Mouse (Mus musculus) lung, postnatal 0 days (tissue): ENCODE results near the gene Sparcl1. TPM values are rescaled to one million over a fixed set of nuclear protein-coding genes. Genes with fewer than 3 reads are reported as not detected.
A peak's percentile ranks its signal among the peaks of the same experiment; 100 is the strongest.

Experiments used
- ATAC-seq: fragments of 200-750 bp; cut with Nextera tagmentation; 2 replicates; pipeline ENCODE4 v1.8.0; 2017; ENCODE audit warnings: moderate library complexity
- DNase-seq: peaks from one replicate; pipeline ENCODE4 v3.0.0-alpha.2; 2016; ENCODE audit warnings: low spot score
- H3K27ac ChIP-seq: fragments of 300-500 bp; sonication (generic); 2 replicates; pipeline ENCODE4 v1.5.1; 2014; ENCODE audit warnings: antibody characterized with exemption, mild to moderate bottlenecking, low read length, mixed read lengths
- H3K27me3 ChIP-seq: fragments of 300-500 bp; sonication (generic); replicated peaks from 2 replicates; pipeline ENCODE4 v1.6.1; 2014; ENCODE audit warnings: low read length, mixed read lengths; ENCODE audit not compliant: insufficient read depth
- H3K36me3 ChIP-seq: fragments of 300-500 bp; sonication (generic); 2 replicates; pipeline ENCODE4 v1.6.1; 2014; ENCODE audit warnings: low read length, mixed read lengths; ENCODE audit not compliant: insufficient read depth
- H3K4me1 ChIP-seq: fragments of 300-500 bp; sonication (generic); 2 replicates; pipeline ENCODE4 v1.6.1; 2014; ENCODE audit warnings: antibody characterized with exemption, low read depth, low read length, mixed read lengths; ENCODE audit not compliant: insufficient read depth
- H3K4me2 ChIP-seq: fragments of 300-500 bp; sonication (generic); replicated peaks from 2 replicates; pipeline ENCODE4 v1.6.1; 2014; ENCODE audit warnings: low read depth, mild to moderate bottlenecking, low read length, moderate library complexity, mixed read lengths
- H3K4me3 ChIP-seq: fragments of 300-500 bp; sonication (generic); 2 replicates; pipeline ENCODE4 v1.5.1; 2014; ENCODE audit warnings: low read depth, low read length
- H3K9ac ChIP-seq: fragments of 300-500 bp; sonication (generic); replicated peaks from 2 replicates; pipeline ENCODE4 v1.6.1; 2014; ENCODE audit warnings: low read depth, mild to moderate bottlenecking
- H3K9me3 ChIP-seq: fragments of 300-500 bp; sonication (generic); 2 replicates; pipeline ENCODE4 v1.6.1; 2016; ENCODE audit warnings: low read length, mixed read lengths
- CTCF ChIP-seq: IDR thresholded peaks from 2 replicates; pipeline ENCODE4 v1.5.1; 2016; ENCODE audit warnings: antibody characterized with exemption, mild to moderate bottlenecking
- EP300 ChIP-seq: IDR thresholded peaks from 2 replicates; pipeline ENCODE4 v1.6.1; 2016; ENCODE audit warnings: antibody characterized with exemption, mild to moderate bottlenecking, control low read depth
- WGBS: fragments of 180-500 bp; shearing (Covaris S2); extraction: QIAGEN DNeasy Blood & Tissue Kit; methylation state at CpG from one replicate; pipeline ENCODE4 v1.1.7; 2014; 5-methylcytosine and 5-hydroxymethylcytosine counted together
- polyA plus RNA-seq: library from polyadenylated mRNA; unstranded; fragments of >200 nt; fragmentation: Nextera tagmentation; extraction: Ambion mirVana; gene quantifications from 2 replicates; pipeline ENCODE4 v1.2.1, GENCODE M21; 2015

The Sparcl1 gene
- polyA plus RNA-seq = 285 and 301 TPM in 2 replicates

GRCm38 (mm10) chr5:104113491-104114172 is at the start of gene Sparcl1:
TSS of gene Sparcl1 (minus strand) at chr5:104113733.
- peak within 1 kb of the TSS; percentile 56 for H3K4me2 ChIP-seq
- ATAC-seq (peak; percentile 32), DNase-seq (peak; percentile 67)

GRCm38 (mm10) chr5:104161390-104161789 is 47.9 kb upstream of the Sparcl1 start:
- Histone ChIP-seq H3K36me3 (no peaks in the 10 kb centered on the region), H3K4me1 (no peaks in the 10 kb centered on the region), H3K9me3 (no peaks in the 10 kb centered on the region), H3K4me2 (no peak overlapping the region), H3K4me3 (no peak overlapping the region), H3K27ac (no peak overlapping the region), H3K27me3 (no peaks in the 10 kb centered on the region), H3K9ac (no peak overlapping the region)
- DNase-seq = peak; percentile 64
- 34% methylated on average over 1 of the region's 1 CpGs for WGBS
- no peak for TF ChIP-seq CTCF
- TF ChIP-seq EP300 = no peak
- ATAC-seq = peak; percentile 67

More at GRCm38 (mm10) chr5:104113491-104114172, at the start of gene Sparcl1:
- 27% methylated on average over 15 of the region's 15 CpGs for WGBS
- peak within 1 kb of the TSS; percentile 35 for H3K4me3 ChIP-seq
- H3K9ac ChIP-seq = peak within 1 kb of the TSS; percentile 35
- H3K9me3 ChIP-seq = no peaks in the 10 kb centered on the region
- TF ChIP-seq CTCF (no peak), EP300 (0 out of 2 replicates have a peak, but pooled peaks have one; percentile 14)
- H3K36me3 ChIP-seq = no peaks in the 10 kb centered on the region
- H3K27ac ChIP-seq = peak within 1 kb of the TSS; percentile 90
- no peaks in the 10 kb centered on the region for H3K27me3 ChIP-seq
- peaks cover 14% of the 10 kb centered on the region; the same call in 1 of the 2 replicates for H3K4me1 ChIP-seq

GRCm38 (mm10) chr5:104160581-104160980 is 47.0 kb upstream of the Sparcl1 start:
- ATAC-seq (no peak), DNase-seq (no peak)
- TF ChIP-seq EP300 = no peak
- no peak for TF ChIP-seq CTCF
- no peaks in the 10 kb centered on the region for H3K27me3 ChIP-seq
- no peaks in the 10 kb centered on the region for H3K4me1 ChIP-seq
- H3K27ac ChIP-seq = no peak overlapping the region
- no peaks in the 10 kb centered on the region for H3K9me3 ChIP-seq
- H3K9ac ChIP-seq = no peak overlapping the region
- no peaks in the 10 kb centered on the region for H3K36me3 ChIP-seq
- H3K4me3 ChIP-seq = no peak overlapping the region
- no peak overlapping the region for H3K4me2 ChIP-seq
- 63% methylated on average over 3 of the region's 3 CpGs for WGBS

- Histone ChIP-seq H3K4me2 (no peak overlapping the region), H3K4me1 (no peaks in the 10 kb centered on the region), H3K4me3 (no peak overlapping the region), H3K36me3 (no peaks in the 10 kb centered on the region), H3K9ac (no peak overlapping the region), H3K27me3 (no peaks in the 10 kb centered on the region), H3K9me3 (no peaks in the 10 kb centered on the region), H3K27ac (no peak overlapping the region)
- no peak for TF ChIP-seq EP300
- no peak for TF ChIP-seq CTCF
- no peak for ATAC-seq
- no peak for DNase-seq
- WGBS = 65% methylated on average over 7 of the region's 7 CpGs
These were observed 45.0 kb upstream of the Sparcl1 start for GRCm38 (mm10) chr5:104158332-104159052.

GRCm38 (mm10) chr5:104157701-104158100 is 44.2 kb upstream of the Sparcl1 start:
- Histone ChIP-seq H3K9ac (no peak overlapping the region), H3K4me2 (no peak overlapping the region), H3K4me1 (no peaks in the 10 kb centered on the region), H3K27me3 (no peaks in the 10 kb centered on the region), H3K36me3 (no peaks in the 10 kb centered on the region), H3K9me3 (no peaks in the 10 kb centered on the region), H3K4me3 (no peak overlapping the region), H3K27ac (no peak overlapping the region)
- TF ChIP-seq CTCF (no peak), EP300 (no peak)
- ATAC-seq (no peak), DNase-seq (no peak)
- 79% methylated on average over 7 of the region's 7 CpGs for WGBS

GRCm38 (mm10) chr5:104150196-104150595 is 36.7 kb upstream of the Sparcl1 start:
- Histone ChIP-seq H3K4me2 (no peak overlapping the region), H3K4me3 (no peak overlapping the region), H3K9ac (no peak overlapping the region), H3K4me1 (no peaks in the 10 kb centered on the region), H3K9me3 (no peaks in the 10 kb centered on the region), H3K27ac (no peak overlapping the region), H3K36me3 (no peaks in the 10 kb centered on the region), H3K27me3 (no peaks in the 10 kb centered on the region)
- 88% methylated on average over 6 of the region's 6 CpGs for WGBS
- no peak for TF ChIP-seq CTCF
- no peak for TF ChIP-seq EP300
- no peak for ATAC-seq
- DNase-seq = no peak
